Mouse (Mus musculus) kidney, adult 2 months (tissue): Measurements from ENCODE around the gene Samd4b.

Experiments
- CTCF ChIP-seq: fragments of 200-500 bp; conservative IDR thresholded peaks from 2 replicates; pipeline ENCODE4 v1.5.1; 2011; ENCODE audit warnings: low read depth, mild to moderate bottlenecking, control low read depth, low read length, moderate library complexity, mixed read lengths; ENCODE audit not compliant: insufficient read depth, insufficient read length
- POLR2A ChIP-seq: fragments of 200-500 bp; IDR thresholded peaks from one replicate; pipeline ENCODE4 v1.6.1; 2011; ENCODE audit warnings: low read depth, low read length, control low read depth

DNA sequence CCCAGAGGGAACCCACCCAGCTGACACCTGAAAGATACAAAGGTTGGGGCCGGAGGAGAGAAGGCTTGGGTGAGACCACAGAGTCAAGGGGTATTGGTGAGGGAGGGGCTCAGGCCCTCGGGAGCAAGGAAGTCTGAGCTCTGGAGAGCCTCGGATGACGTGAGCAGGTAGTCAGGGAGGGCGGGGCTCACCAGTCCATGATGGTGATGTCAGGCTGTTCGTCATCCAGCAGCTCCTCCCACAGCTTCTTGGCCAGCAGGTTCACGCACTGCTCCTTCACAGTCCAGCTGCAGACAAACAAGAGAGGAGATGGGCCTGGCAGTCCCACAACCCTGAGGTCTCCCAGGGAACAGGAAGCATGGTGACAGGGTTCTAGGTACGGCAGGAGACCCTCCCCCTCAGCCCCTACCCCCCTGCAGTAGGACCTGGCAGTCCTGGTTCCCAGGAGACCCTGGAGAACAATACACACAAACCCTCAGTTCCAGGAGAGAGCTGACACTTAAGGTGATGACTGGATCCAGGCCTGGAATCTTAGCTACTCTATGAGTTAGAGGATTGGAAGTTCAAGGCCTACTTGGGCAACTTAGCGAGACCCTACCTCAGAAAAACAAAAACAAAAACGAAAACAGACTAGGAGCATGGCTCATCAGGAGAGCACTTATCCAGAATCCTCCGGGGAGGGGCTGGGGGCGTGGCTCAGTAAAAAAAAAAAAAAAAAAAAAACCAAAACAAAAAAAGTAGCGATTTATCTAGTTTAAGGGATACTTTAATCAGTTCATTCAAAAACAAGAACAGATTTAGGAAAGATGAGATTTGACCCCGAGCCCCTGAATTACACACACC lies 52.7 kb downstream of the Samd4b start:
- TF ChIP-seq CTCF (no peak), POLR2A (no peak)
